Mouse (Mus musculus): ENCODE measurements around the gene Socs7. TPM values are rescaled to one million over a fixed set of nuclear protein-coding genes. Genes with fewer than 3 reads are reported as not detected.

The Socs7 gene
- polyA plus RNA-seq, 1 experiment: 21.1 TPM

GRCm38 (mm10) chr11:97415330-97415711 is 53.0 kb downstream of the Socs7 start, which contains the start of gene Arhgap23:
TSS of gene Arhgap23 (plus strand) at chr11:97415533.
- Histone ChIP-seq H3K9ac (ENCODE audit: low read depth, poor library complexity, severe bottlenecking) (peak within 1 kb of the TSS; percentile 87), H3K36me3 (ENCODE audit: control insufficient read depth, insufficient read depth, low read length, poor library complexity, severe bottlenecking) (no peaks in the 10 kb centered on the region), H3K27ac (ENCODE audit: insufficient read depth, low read length) (peak within 1 kb of the TSS; percentile 63), H3K4me3 (ENCODE audit: low read depth, low read length) (peak within 1 kb of the TSS; percentile 79), H3K4me1 (ENCODE audit: control insufficient read depth, insufficient read depth, low read length) (peaks cover 7% of the 10 kb centered on the region), H3K27me3 (ENCODE audit: control insufficient read depth, insufficient read depth, low read length, poor library complexity, severe bottlenecking) (no peaks in the 10 kb centered on the region), H3K9me3 (replicated peaks; ENCODE audit: control insufficient read depth, insufficient read depth, low read length, poor library complexity, severe bottlenecking) (no peaks in the 10 kb centered on the region)
- peak; percentile 70 for TF ChIP-seq POLR2A (IDR thresholded peaks at IDR 0.05; ENCODE audit: insufficient read depth, low read length)
- no peak for TF ChIP-seq CTCF (IDR thresholded peaks at IDR 0.05; ENCODE audit: low read depth, low read length)

GRCm38 (mm10) chr11:97415712-97416636 is 53.6 kb downstream of the Socs7 start:
- no peaks in the 10 kb centered on the region for H3K27me3 ChIP-seq (ENCODE audit: control insufficient read depth, insufficient read depth, low read length, poor library complexity, severe bottlenecking)
- peak overlapping the region; percentile 87 for H3K9ac ChIP-seq (ENCODE audit: low read depth, poor library complexity, severe bottlenecking)
- H3K4me1 ChIP-seq (ENCODE audit: control insufficient read depth, insufficient read depth, low read length): peaks cover 5% of the 10 kb centered on the region
- peak overlapping the region; percentile 73 for H3K4me3 ChIP-seq (ENCODE audit: low read depth, low read length)
- peak overlapping the region; percentile 8; the same call in 1 of the 2 replicates for H3K27ac ChIP-seq (ENCODE audit: insufficient read depth, low read length)
- H3K9me3 ChIP-seq (replicated peaks; ENCODE audit: control insufficient read depth, insufficient read depth, low read length, poor library complexity, severe bottlenecking): no peaks in the 10 kb centered on the region
- H3K36me3 ChIP-seq (ENCODE audit: control insufficient read depth, insufficient read depth, low read length, poor library complexity, severe bottlenecking): no peaks in the 10 kb centered on the region
- TF ChIP-seq POLR2A (IDR thresholded peaks at IDR 0.05; ENCODE audit: insufficient read depth, low read length) (no peak), CTCF (IDR thresholded peaks at IDR 0.05; ENCODE audit: low read depth, low read length) (no peak), EP300 (IDR thresholded peaks at IDR 0.05; ENCODE audit: insufficient read depth, low read depth, low read length) (no peak)

DNA sequence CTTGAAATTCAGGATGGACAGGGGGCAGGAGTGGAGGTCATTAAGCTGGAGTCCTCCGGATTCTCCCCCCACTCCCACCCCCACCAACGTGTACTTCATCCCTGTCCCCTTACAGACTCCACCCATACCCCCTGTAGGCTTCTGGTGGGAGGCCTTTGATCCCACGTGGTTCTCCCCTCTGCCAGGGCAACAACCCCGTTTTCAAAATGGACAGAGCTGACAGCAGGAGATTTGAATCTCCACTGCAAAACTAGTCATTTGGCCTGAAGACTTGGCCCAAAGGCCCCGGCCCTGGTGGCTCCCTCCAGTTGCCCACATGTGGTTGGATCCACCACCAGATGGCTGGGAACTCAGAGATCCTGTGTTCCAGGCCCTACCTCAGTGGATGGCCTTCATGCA is 54.3 kb downstream of the Socs7 start:
- H3K36me3 ChIP-seq (ENCODE audit: control insufficient read depth, insufficient read depth, low read length, poor library complexity, severe bottlenecking): no peaks in the 10 kb centered on the region
- H3K27ac ChIP-seq (ENCODE audit: insufficient read depth, low read length): no peak overlapping the region
- H3K9me3 ChIP-seq (replicated peaks; ENCODE audit: control insufficient read depth, insufficient read depth, low read length, poor library complexity, severe bottlenecking): no peaks in the 10 kb centered on the region
- no peak overlapping the region for H3K4me3 ChIP-seq (ENCODE audit: low read depth, low read length)
- TF ChIP-seq EP300 (IDR thresholded peaks at IDR 0.05; ENCODE audit: insufficient read depth, low read depth, low read length) (no peak), POLR2A (IDR thresholded peaks at IDR 0.05; ENCODE audit: insufficient read depth, low read length) (no peak), CTCF (IDR thresholded peaks at IDR 0.05; ENCODE audit: low read depth, low read length) (no peak)
- no peaks in the 10 kb centered on the region for H3K27me3 ChIP-seq (ENCODE audit: control insufficient read depth, insufficient read depth, low read length, poor library complexity, severe bottlenecking)
- peak overlapping the region; percentile 87; the same call in 1 of the 2 replicates for H3K9ac ChIP-seq (ENCODE audit: low read depth, poor library complexity, severe bottlenecking)
- H3K4me1 ChIP-seq (ENCODE audit: control insufficient read depth, insufficient read depth, low read length): peaks cover 4% of the 10 kb centered on the region

DNA sequence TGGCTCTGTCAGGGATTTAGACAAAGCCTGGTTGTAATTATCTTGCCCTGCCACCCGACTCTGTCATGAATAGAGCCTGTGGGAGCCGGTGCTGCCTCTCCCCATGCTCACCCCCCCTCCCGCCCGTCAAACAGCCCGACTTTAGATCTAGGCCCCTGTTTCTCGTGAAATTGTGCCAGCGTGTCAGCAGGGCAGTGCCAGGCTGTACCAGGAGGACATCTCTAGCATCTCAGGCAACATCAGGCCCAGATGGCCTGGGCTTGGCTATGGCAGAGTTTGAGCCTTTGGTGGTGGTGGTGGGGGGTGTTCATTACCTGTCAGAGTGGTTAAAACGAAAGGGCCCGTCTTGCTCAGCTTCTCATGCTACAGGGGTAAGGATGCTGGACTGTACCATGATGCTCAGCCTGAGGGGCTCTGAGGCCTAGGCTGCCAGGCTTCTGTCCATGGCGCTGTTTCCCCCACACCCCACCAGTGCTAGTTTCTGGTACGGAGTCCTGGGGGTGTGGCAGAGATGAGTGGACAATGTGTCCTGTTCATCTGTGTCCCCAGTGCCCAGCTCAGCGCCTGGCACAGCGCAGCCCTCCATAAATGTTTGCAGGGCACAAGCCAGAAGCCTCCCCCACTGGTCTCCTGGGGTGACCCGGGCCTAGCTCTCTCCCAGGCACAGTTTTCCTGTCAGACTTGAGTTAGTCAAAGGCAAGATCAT is 56.6 kb downstream of the Socs7 start:
- TF ChIP-seq EP300 (IDR thresholded peaks at IDR 0.05; ENCODE audit: insufficient read depth, low read depth, low read length) (no peak), CTCF (IDR thresholded peaks at IDR 0.05; ENCODE audit: low read depth, low read length) (no peak)
- Histone ChIP-seq H3K4me3 (ENCODE audit: low read depth, low read length) (no peak overlapping the region), H3K9ac (ENCODE audit: low read depth, poor library complexity, severe bottlenecking) (no peak overlapping the region), H3K27ac (ENCODE audit: insufficient read depth, low read length) (no peak overlapping the region), H3K9me3 (replicated peaks; ENCODE audit: control insufficient read depth, insufficient read depth, low read length, poor library complexity, severe bottlenecking) (no peaks in the 10 kb centered on the region), H3K4me1 (ENCODE audit: control insufficient read depth, insufficient read depth, low read length) (peaks cover 2% of the 10 kb centered on the region), H3K27me3 (ENCODE audit: control insufficient read depth, insufficient read depth, low read length, poor library complexity, severe bottlenecking) (no peaks in the 10 kb centered on the region), H3K36me3 (ENCODE audit: control insufficient read depth, insufficient read depth, low read length, poor library complexity, severe bottlenecking) (no peaks in the 10 kb centered on the region)

DNA sequence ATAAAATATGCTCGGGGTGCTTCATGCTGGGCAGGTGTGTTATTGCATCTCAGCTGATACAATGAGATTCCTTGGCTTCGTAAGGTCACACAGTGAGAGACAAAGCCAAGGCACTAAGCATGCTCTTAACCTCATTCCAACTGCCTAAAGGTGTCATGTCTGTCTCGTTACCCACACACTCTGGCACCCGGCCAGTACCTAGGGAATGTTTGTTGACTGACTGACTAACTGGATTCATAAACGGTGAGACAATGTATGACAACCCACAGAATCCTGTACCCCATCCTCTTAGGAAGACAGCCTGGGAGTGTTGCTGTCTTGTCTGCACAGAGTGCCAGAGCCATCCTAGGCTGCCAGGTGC is 57.2 kb downstream of the Socs7 start:
- Histone ChIP-seq H3K27me3 (ENCODE audit: control insufficient read depth, insufficient read depth, low read length, poor library complexity, severe bottlenecking) (no peaks in the 10 kb centered on the region), H3K27ac (ENCODE audit: insufficient read depth, low read length) (no peak overlapping the region), H3K36me3 (ENCODE audit: control insufficient read depth, insufficient read depth, low read length, poor library complexity, severe bottlenecking) (no peaks in the 10 kb centered on the region), H3K9ac (ENCODE audit: low read depth, poor library complexity, severe bottlenecking) (no peak overlapping the region), H3K9me3 (replicated peaks; ENCODE audit: control insufficient read depth, insufficient read depth, low read length, poor library complexity, severe bottlenecking) (no peaks in the 10 kb centered on the region), H3K4me1 (ENCODE audit: control insufficient read depth, insufficient read depth, low read length) (no peaks in the 10 kb centered on the region), H3K4me3 (ENCODE audit: low read depth, low read length) (no peak overlapping the region)
- TF ChIP-seq CTCF (IDR thresholded peaks at IDR 0.05; ENCODE audit: low read depth, low read length) (no peak), POLR2A (IDR thresholded peaks at IDR 0.05; ENCODE audit: insufficient read depth, low read length) (no peak), EP300 (IDR thresholded peaks at IDR 0.05; ENCODE audit: insufficient read depth, low read depth, low read length) (no peak)

DNA sequence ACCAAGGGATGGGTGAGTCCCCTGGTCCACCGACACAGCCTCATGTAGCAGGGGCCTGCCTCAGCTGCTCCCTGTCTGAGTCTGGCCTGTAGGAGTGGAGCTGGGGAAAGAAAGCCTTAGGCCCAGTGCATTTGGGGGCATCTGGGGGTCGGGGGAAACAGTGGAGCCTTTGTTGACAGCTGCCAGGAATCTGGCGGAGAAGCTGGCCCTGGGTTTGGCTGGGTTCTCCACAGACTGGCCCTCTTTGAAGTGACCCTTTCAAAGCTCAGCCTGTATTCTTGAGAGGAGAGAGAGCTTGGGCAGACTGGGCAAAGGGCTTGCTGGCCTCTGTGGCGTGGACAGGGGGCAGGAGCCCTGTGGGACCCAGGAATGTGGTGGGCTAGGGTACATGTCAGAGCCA is 60.2 kb downstream of the Socs7 start:
- Histone ChIP-seq H3K4me3 (ENCODE audit: low read depth, low read length) (no peak overlapping the region), H3K9me3 (replicated peaks; ENCODE audit: control insufficient read depth, insufficient read depth, low read length, poor library complexity, severe bottlenecking) (no peaks in the 10 kb centered on the region), H3K27ac (ENCODE audit: insufficient read depth, low read length) (no peak overlapping the region), H3K4me1 (ENCODE audit: control insufficient read depth, insufficient read depth, low read length) (peaks cover 2% of the 10 kb centered on the region), H3K27me3 (ENCODE audit: control insufficient read depth, insufficient read depth, low read length, poor library complexity, severe bottlenecking) (no peaks in the 10 kb centered on the region), H3K9ac (ENCODE audit: low read depth, poor library complexity, severe bottlenecking) (no peak overlapping the region), H3K36me3 (ENCODE audit: control insufficient read depth, insufficient read depth, low read length, poor library complexity, severe bottlenecking) (no peaks in the 10 kb centered on the region)
- no peak for TF ChIP-seq POLR2A (IDR thresholded peaks at IDR 0.05; ENCODE audit: insufficient read depth, low read length)
- TF ChIP-seq EP300 (IDR thresholded peaks at IDR 0.05; ENCODE audit: insufficient read depth, low read depth, low read length): no peak
- TF ChIP-seq CTCF (IDR thresholded peaks at IDR 0.05; ENCODE audit: low read depth, low read length): no peak
